ENCODE assay signal across 9 mouse cellular contexts in the genomic region with DNA sequence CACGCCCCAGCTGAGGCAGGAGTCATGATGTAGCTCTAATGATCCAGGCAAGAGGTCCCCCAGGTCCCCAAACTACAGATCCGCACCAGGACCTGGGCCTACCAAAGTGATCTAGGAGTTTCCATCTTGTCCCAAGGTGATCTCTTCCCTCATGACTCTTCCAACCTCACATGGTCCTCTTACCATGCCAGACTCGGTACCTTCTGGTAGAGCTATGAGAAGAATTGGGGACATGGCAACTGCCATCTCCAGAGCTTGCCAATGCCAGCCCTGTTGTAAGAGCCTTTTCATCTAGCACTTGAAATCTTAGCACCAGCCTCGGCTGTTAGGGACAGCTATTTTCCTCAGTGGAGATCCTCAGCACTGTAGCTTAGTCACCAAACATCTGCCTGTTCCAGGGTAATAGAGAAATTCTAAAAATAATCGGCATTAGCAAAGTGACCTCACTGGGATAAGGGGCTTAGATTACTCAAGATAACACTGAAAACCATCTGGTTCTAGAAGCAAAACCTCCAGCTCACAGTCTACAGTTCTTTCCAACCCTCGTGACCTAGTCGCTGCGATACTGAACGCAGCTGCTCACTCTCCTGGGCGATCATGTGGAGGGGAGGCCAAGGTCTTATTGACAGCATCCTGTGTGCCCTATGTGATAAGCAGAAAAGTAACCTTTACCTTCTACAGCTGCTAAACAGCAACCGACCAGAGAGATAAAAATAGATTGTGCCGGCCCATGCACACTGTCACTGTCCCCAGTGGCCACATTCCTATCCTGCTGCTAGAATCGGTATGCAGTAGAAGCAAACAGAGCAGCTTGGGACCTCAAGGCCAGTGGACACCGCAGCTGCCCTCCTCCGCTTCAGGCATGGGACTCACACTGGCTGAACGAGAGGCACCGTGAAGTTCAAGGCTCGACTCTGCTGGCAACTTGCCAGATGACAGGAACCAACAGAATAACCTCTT.
A peak's percentile ranks its signal among the peaks of the same experiment; 100 is the strongest.
DNase-seq lines count a peak whose midpoint lies in the region; ATAC-seq and TF ChIP-seq lines count a peak whose summit lies in the region.
"Had no signal": no experiment of that assay in that cellular context is flagged by ENCODE, and none has a peak within 500 bp of the region (broad histone marks: within the 10 kb centered on the region; RNA-seq: fewer than 3 reads in every experiment).

No protein-coding gene starts in this region.

- no peaks in the 10 kb centered on the region; the same call in 1 of the 2 replicates for H3K36me3 ChIP-seq in kidney, embryonic 14.5 days (ENCODE audit: control insufficient read depth, insufficient read depth, low read length)
- peaks cover 54% of the 10 kb centered on the region for H3K36me3 ChIP-seq in heart, postnatal 0 days (replicated peaks; ENCODE audit: control insufficient read depth, insufficient read depth, low read length)

- H3K27ac ChIP-seq in kidney, embryonic 14.5 days (ENCODE audit: low read depth, low read length) = no peak overlapping the region
- peak overlapping the region; percentile 97 for H3K27ac ChIP-seq in heart, postnatal 0 days (ENCODE audit: low read depth)

- H3K27me3 ChIP-seq in kidney, embryonic 14.5 days (ENCODE audit: control insufficient read depth, insufficient read depth, low read length) = no peaks in the 10 kb centered on the region
- H3K27me3 ChIP-seq in heart, postnatal 0 days (ENCODE audit: control insufficient read depth, insufficient read depth, low read length) = no peaks in the 10 kb centered on the region

- no peak overlapping the region for H3K9ac ChIP-seq in kidney, embryonic 14.5 days (ENCODE audit: low read depth, low read length)
- 0 out of 2 replicates have a peak overlapping the region, but pooled peaks have one; percentile 6 for H3K9ac ChIP-seq in heart, postnatal 0 days (replicated peaks; ENCODE audit: low read depth, low read length)

- H3K4me2 ChIP-seq in kidney, embryonic 14.5 days (replicated peaks; ENCODE audit: low read depth, low read length) = no peak overlapping the region
- H3K4me2 ChIP-seq in heart, postnatal 0 days (ENCODE audit: low read depth, low read length) = no peak overlapping the region

- DNase-seq in kidney, adult 18-20 months = no peak
- DNase-seq in adrenal gland, postnatal 25 days = peak; percentile 50
- DNase-seq in heart, postnatal 0 days (ENCODE audit: low spot score) = peak; percentile 95
- DNase-seq in thymus, postnatal 0 days (ENCODE audit: low spot score) = no peak
- no peak for DNase-seq in layer of hippocampus, postnatal 14 days (ENCODE audit: low spot score in 2 of 2)
- no peak for DNase-seq in urinary bladder, postnatal 36 days (ENCODE audit: low spot score in 2 of 2)

- WGBS in kidney, embryonic 14.5 days = 57% methylated on average over 18 of the region's 18 CpGs
- 18% methylated on average over 18 of the region's 18 CpGs for WGBS in heart, postnatal 0 days

- peak; percentile 58 for TF ChIP-seq CTCF in heart, postnatal 0 days (IDR thresholded peaks at IDR 0.05; ENCODE audit: low read depth)

- no peaks in the 10 kb centered on the region for H3K9me3 ChIP-seq in kidney, embryonic 14.5 days (ENCODE audit: control insufficient read depth, low read length)
- H3K9me3 ChIP-seq in heart, postnatal 0 days (replicated peaks; ENCODE audit: control insufficient read depth, low read length) = no peaks in the 10 kb centered on the region

- H3K4me3 ChIP-seq in kidney, embryonic 14.5 days (ENCODE audit: low read length) = no peak overlapping the region
- H3K4me3 ChIP-seq in heart, postnatal 0 days (ENCODE audit: low read depth, low read length) = no peak overlapping the region
- H3K4me3 ChIP-seq: erythroblast, embryonic 14.5 days had no signal

- 0 out of 2 replicates have a peak, but pooled peaks cover 4% of the 10 kb centered on the region for H3K4me1 ChIP-seq in kidney, embryonic 14.5 days (ENCODE audit: control insufficient read depth, insufficient read depth, low read length)
- peaks cover 61% of the 10 kb centered on the region for H3K4me1 ChIP-seq in heart, postnatal 0 days (ENCODE audit: control insufficient read depth, insufficient read depth)

- peak; percentile 99 for TF ChIP-seq EP300 in heart, postnatal 0 days (IDR thresholded peaks at IDR 0.05; ENCODE audit: low read depth)

- ATAC-seq in kidney, embryonic 14.5 days (ENCODE audit: low FRiP score, low TSS enrichment) = peak; percentile 63; the same call in 1 of the 2 replicates
- ATAC-seq in heart, postnatal 0 days (ENCODE audit: insufficient read depth, low read depth) = peak; percentile 83
- ATAC-seq in megakaryocyte-erythroid progenitor cell, adult 5-6 weeks (replicated peaks; ENCODE audit: low FRiP score, low TSS enrichment, poor library complexity, severe bottlenecking) = peak; percentile 74

Comparison
In these comparisons a context has a peak if more than half of its experiments do, and no peak if none do; other contexts are left out.
1. DNase-seq: peak in adrenal gland, postnatal 25 days (single experiment) and heart, postnatal 0 days (single experiment); none in kidney, adult 18-20 months (single experiment), thymus, postnatal 0 days (single experiment), layer of hippocampus, postnatal 14 days (0 of 2) and urinary bladder, postnatal 36 days (0 of 2).
2. Peak in every context shown above with its lines, with median percentiles within 50 percentile points of each other: ATAC-seq.